Mouse (Mus musculus) limb, embryonic 13.5 days (tissue): ENCODE measurements around the gene Zfp84. TPM values are rescaled to one million over a fixed set of nuclear protein-coding genes. Genes with fewer than 3 reads are reported as not detected.

Source experiments
- ATAC-seq: fragments of 200-750 bp; cut with Nextera tagmentation; 2 replicates; pipeline ENCODE4 v1.8.0; 2017; ENCODE audit warnings: low read depth, moderate number of reproducible peaks, moderate TSS enrichment; ENCODE audit not compliant: low FRiP score
- H3K27ac ChIP-seq: fragments of 300-500 bp; sonication (generic); 2 replicates; pipeline ENCODE4 v1.5.1; 2015; ENCODE audit warnings: inconsistent platforms, mild to moderate bottlenecking, moderate library complexity
- H3K27me3 ChIP-seq: fragments of 300-500 bp; sonication (generic); 2 replicates; pipeline ENCODE4 v1.6.1; 2015; ENCODE audit warnings: mild to moderate bottlenecking, inconsistent platforms
- H3K36me3 ChIP-seq: fragments of 300-500 bp; sonication (generic); 2 replicates; pipeline ENCODE4 v1.6.1; 2015; ENCODE audit warnings: inconsistent platforms, mild to moderate bottlenecking, moderate library complexity
- H3K4me1 ChIP-seq: fragments of 300-500 bp; sonication (generic); 2 replicates; pipeline ENCODE4 v1.6.1; 2015; ENCODE audit warnings: inconsistent platforms
- H3K4me2 ChIP-seq: fragments of 300-500 bp; sonication (generic); replicated peaks from 2 replicates; pipeline ENCODE4 v1.6.1; 2015; ENCODE audit warnings: inconsistent platforms, mild to moderate bottlenecking, moderate library complexity
- H3K4me3 ChIP-seq: fragments of 300-500 bp; sonication (generic); 2 replicates; pipeline ENCODE4 v1.5.1; 2015; ENCODE audit warnings: moderate library complexity, mild to moderate bottlenecking, inconsistent platforms
- H3K9ac ChIP-seq: fragments of 300-500 bp; sonication (generic); 2 replicates; pipeline ENCODE4 v1.6.1; 2015; ENCODE audit warnings: mild to moderate bottlenecking, inconsistent platforms
- H3K9me3 ChIP-seq: fragments of 300-500 bp; sonication (generic); 2 replicates; pipeline ENCODE4 v1.6.1; 2016; ENCODE audit warnings: inconsistent platforms
- WGBS: fragments of 180-500 bp; shearing (Covaris S2); methylation state at CpG from one replicate; pipeline ENCODE4 v1.1.7; 2015; 5-methylcytosine and 5-hydroxymethylcytosine counted together
- polyA plus RNA-seq: library from polyadenylated mRNA; unstranded; fragments of >200 nt; fragmentation: Nextera tagmentation; extraction: Ambion mirVana; gene quantifications from 2 replicates; pipeline ENCODE4 v1.2.1, GENCODE M21; 2015

The Zfp84 gene
- polyA plus RNA-seq, 1 experiment from 2014 or later, result 14.7 TPM

- Histone ChIP-seq H3K4me2 (no peak overlapping the region), H3K27me3 (no peaks in the 10 kb centered on the region), H3K36me3 (peaks cover 76% of the 10 kb centered on the region), H3K27ac (no peak overlapping the region), H3K4me1 (no peaks in the 10 kb centered on the region), H3K9me3 (no peaks in the 10 kb centered on the region), H3K4me3 (no peak overlapping the region), H3K9ac (no peak overlapping the region)
- ATAC-seq, result no peak
- WGBS, result 94% methylated on average over 10 of the region's 10 CpGs
Observed at GRCm38 (mm10) chr7:29777372-29777771, 9.0 kb downstream of the Zfp84 start.

- H3K4me2 ChIP-seq, result peak within 1 kb of the TSS; percentile 76
- H3K4me1 ChIP-seq, result peaks cover 14% of the 10 kb centered on the region
- peak within 1 kb of the TSS; percentile 85 for H3K4me3 ChIP-seq
- H3K9ac ChIP-seq, result peak within 1 kb of the TSS; percentile 93
- WGBS, result under 1% methylated on average over 45 of the region's 45 CpGs
- peak within 1 kb of the TSS; percentile 85 for H3K27ac ChIP-seq
- H3K9me3 ChIP-seq, result no peaks in the 10 kb centered on the region
- no peaks in the 10 kb centered on the region for H3K27me3 ChIP-seq
- peak; percentile 95 for ATAC-seq
- peaks cover 34% of the 10 kb centered on the region for H3K36me3 ChIP-seq
Observed at GRCm38 (mm10) chr7:29783871-29784551, 15.7 kb downstream of the Zfp84 start, which contains the start of gene Zfp30. Gene Zfp30 (plus strand): TSS chr7:29783998.

GRCm38 (mm10) chr7:29785023-29785422 is 16.7 kb downstream of the Zfp84 start:
- Histone ChIP-seq H3K4me3 (peak overlapping the region; percentile 85), H3K4me2 (peak overlapping the region; percentile 76), H3K4me1 (peaks cover 14% of the 10 kb centered on the region), H3K9ac (peak overlapping the region; percentile 93), H3K27ac (no peak overlapping the region), H3K27me3 (no peaks in the 10 kb centered on the region), H3K9me3 (no peaks in the 10 kb centered on the region), H3K36me3 (peaks cover 36% of the 10 kb centered on the region)
- no peak for ATAC-seq
- 62% methylated on average over 8 of the region's 8 CpGs for WGBS

DNA sequence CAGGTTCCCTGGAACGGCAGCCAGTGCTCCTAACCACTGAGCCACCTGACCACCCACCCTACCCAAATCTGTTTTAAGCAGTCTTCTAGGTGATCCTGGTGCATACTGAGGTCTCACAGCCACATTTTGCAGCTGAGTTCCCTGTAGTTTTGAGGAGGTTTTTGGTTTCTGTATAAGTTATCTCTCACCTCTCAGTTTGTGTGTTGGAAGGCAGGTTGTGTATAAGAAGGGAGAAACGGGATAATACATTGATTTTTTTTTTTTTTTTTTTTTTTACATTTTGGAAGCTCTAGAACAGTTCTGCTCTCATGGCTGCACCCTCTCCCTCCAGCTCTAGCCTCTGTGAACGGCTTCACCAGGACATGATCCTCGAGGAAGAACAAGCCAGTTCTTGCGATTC is 17.5 kb downstream of the Zfp84 start:
- H3K4me1 ChIP-seq, result peaks cover 14% of the 10 kb centered on the region
- peak overlapping the region; percentile 76 for H3K4me2 ChIP-seq
- 78% methylated on average over 5 of the region's 5 CpGs for WGBS
- no peaks in the 10 kb centered on the region for H3K9me3 ChIP-seq
- no peak overlapping the region for H3K27ac ChIP-seq
- no peak for ATAC-seq
- peak overlapping the region; percentile 93 for H3K9ac ChIP-seq
- H3K36me3 ChIP-seq, result peaks cover 44% of the 10 kb centered on the region
- H3K4me3 ChIP-seq, result peak overlapping the region; percentile 85
- no peaks in the 10 kb centered on the region for H3K27me3 ChIP-seq

GRCm38 (mm10) chr7:29792906-29793305 is 24.6 kb downstream of the Zfp84 start:
- Histone ChIP-seq H3K9ac (no peak overlapping the region), H3K4me1 (no peaks in the 10 kb centered on the region), H3K27ac (no peak overlapping the region), H3K9me3 (peaks cover 25% of the 10 kb centered on the region), H3K36me3 (peaks cover 70% of the 10 kb centered on the region), H3K4me2 (peak overlapping the region; percentile 25; the same call in 1 of the 2 replicates), H3K27me3 (peaks cover 18% of the 10 kb centered on the region), H3K4me3 (0 out of 2 replicates have a peak overlapping the region, but pooled peaks have one; percentile 1)
- 31% methylated on average over 27 of the region's 27 CpGs for WGBS
- ATAC-seq, result no peak

GRCm38 (mm10) chr7:29807046-29807445 is 38.7 kb downstream of the Zfp84 start:
- H3K4me3 ChIP-seq, result no peak overlapping the region
- WGBS, result 82% methylated on average over 5 of the region's 5 CpGs
- ATAC-seq, result no peak
- no peaks in the 10 kb centered on the region for H3K4me1 ChIP-seq
- H3K9ac ChIP-seq, result no peak overlapping the region
- no peak overlapping the region for H3K4me2 ChIP-seq
- H3K27me3 ChIP-seq, result no peaks in the 10 kb centered on the region
- H3K9me3 ChIP-seq, result no peaks in the 10 kb centered on the region
- H3K36me3 ChIP-seq, result peaks cover 5% of the 10 kb centered on the region; the same call in 1 of the 2 replicates
- no peak overlapping the region for H3K27ac ChIP-seq

GRCm38 (mm10) chr7:29812244-29812643 is 43.9 kb downstream of the Zfp84 start:
- Histone ChIP-seq H3K27me3 (no peaks in the 10 kb centered on the region), H3K9ac (no peak overlapping the region), H3K4me2 (no peak overlapping the region), H3K9me3 (no peaks in the 10 kb centered on the region), H3K4me3 (no peak overlapping the region), H3K27ac (no peak overlapping the region), H3K36me3 (peaks cover 5% of the 10 kb centered on the region; the same call in 1 of the 2 replicates), H3K4me1 (peaks cover 18% of the 10 kb centered on the region)
- ATAC-seq, result no peak
- WGBS, result 94% methylated on average over 1 of the region's 1 CpGs

DNA sequence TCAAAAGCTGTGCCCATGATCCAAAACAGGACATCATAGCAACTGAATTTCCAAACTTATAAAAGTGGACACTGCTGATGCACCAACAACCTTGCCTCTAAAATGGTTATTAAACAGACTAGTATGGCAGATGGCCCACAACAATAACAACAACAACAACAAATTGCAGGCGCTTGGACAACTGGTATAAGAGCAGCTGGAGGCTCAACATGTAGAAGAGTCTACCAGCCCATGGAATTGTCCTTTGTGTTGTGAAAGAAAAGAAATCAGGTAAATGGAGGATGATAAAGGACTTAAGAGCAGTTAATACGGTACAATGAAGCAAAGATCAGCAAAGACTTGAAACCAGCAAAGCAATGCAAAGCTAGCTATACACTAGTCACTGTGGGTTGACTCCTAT is 46.0 kb downstream of the Zfp84 start:
- H3K9ac ChIP-seq, result no peak overlapping the region
- WGBS, result 93% methylated on average over 2 of the region's 2 CpGs
- ATAC-seq, result no peak
- peak overlapping the region; percentile 84 for H3K4me2 ChIP-seq
- H3K4me3 ChIP-seq, result no peak overlapping the region
- no peak overlapping the region for H3K27ac ChIP-seq
- H3K9me3 ChIP-seq, result no peaks in the 10 kb centered on the region
- no peaks in the 10 kb centered on the region for H3K27me3 ChIP-seq
- H3K4me1 ChIP-seq, result peaks cover 35% of the 10 kb centered on the region
- H3K36me3 ChIP-seq, result peaks cover 5% of the 10 kb centered on the region; the same call in 1 of the 2 replicates

GRCm38 (mm10) chr7:29815061-29815784 is 46.9 kb downstream of the Zfp84 start:
- Histone ChIP-seq H3K27me3 (no peaks in the 10 kb centered on the region), H3K4me3 (peak overlapping the region; percentile 71), H3K9me3 (no peaks in the 10 kb centered on the region), H3K27ac (peak overlapping the region; percentile 48; the same call in 1 of the 2 replicates), H3K36me3 (peaks cover 5% of the 10 kb centered on the region; the same call in 1 of the 2 replicates), H3K9ac (peak overlapping the region; percentile 77), H3K4me2 (peak overlapping the region; percentile 84), H3K4me1 (peaks cover 37% of the 10 kb centered on the region)
- peak; percentile 37 for ATAC-seq
- WGBS, result 3% methylated on average over 12 of the region's 12 CpGs

DNA sequence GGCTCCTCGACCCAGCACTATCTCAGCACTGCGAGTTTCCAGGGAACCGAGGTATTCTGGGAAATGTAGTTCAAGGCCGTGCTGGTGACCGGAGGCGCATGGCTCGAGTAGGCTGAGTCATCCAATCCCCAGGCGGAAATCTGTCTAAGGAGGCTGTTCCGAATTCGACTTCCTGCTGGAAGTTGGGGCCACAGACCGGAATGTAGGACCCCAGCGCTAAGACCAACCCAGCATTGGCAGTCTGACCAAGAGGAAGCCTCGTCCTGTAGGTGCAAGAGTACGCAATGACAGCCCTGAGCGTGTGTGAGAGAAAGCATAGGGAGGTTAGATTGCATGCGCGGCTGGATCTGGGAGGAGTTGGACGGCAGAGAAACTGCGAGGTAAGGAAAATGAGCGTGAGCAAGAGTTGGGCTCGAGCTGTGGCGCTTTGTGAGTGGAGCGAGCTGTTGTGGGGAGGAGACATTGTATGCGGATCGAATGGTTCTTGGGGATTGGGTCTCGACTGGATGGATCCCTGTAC is 47.6 kb downstream of the Zfp84 start, which contains the start of gene Zfp790:
Gene Zfp790, plus strand, starts transcription at position 205 of the 520 bp plus-strand sequence.
- WGBS, result under 1% methylated on average over 26 of the region's 26 CpGs
- H3K36me3 ChIP-seq, result peaks cover 12% of the 10 kb centered on the region

DNA sequence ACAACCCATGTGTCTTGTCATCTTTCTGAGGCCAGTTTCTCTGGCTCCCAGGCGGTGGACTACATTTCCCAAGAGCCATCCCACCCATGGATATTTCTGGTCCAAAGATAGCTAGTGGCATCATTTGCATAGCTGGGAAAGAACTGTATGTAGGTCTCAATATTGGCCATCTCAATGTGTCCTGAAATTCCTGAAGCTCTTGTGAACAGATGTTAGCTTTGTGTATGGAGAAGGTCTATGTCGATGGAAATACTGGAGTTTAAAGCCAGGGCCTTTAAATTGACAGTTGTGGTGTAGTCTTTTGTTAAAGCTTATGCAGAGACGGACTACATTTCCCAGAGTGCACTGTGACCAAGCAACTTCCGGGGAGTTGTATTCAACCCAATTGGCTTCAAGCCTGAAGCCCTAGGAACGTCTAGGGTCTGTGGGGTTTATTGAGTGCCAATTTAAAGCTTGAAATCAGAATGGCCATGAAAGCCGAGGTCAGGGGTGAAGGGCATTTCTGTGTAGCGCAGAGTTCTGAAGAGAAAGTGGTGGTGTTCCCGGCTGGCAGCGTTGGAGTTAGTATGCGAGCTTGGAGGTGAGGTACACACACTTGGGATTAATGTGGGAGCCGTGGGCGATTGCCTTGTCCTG is 50.4 kb downstream of the Zfp84 start:
- Histone ChIP-seq H3K9ac (peak overlapping the region; percentile 72), H3K27me3 (no peaks in the 10 kb centered on the region), H3K4me1 (peaks cover 37% of the 10 kb centered on the region), H3K27ac (no peak overlapping the region), H3K4me2 (peak overlapping the region; percentile 78), H3K4me3 (peak overlapping the region; percentile 67), H3K9me3 (no peaks in the 10 kb centered on the region), H3K36me3 (peaks cover 33% of the 10 kb centered on the region)
- no peak for ATAC-seq
- WGBS, result 6% methylated on average over 12 of the region's 12 CpGs

More for the DNA sequence above, 47.6 kb downstream of the Zfp84 start, which contains the start of gene Zfp790:
- no peaks in the 10 kb centered on the region for H3K9me3 ChIP-seq
- peak within 1 kb of the TSS; percentile 88 for H3K27ac ChIP-seq
- H3K4me3 ChIP-seq, result peak within 1 kb of the TSS; percentile 71
- H3K27me3 ChIP-seq, result no peaks in the 10 kb centered on the region
- peak within 1 kb of the TSS; percentile 77 for H3K9ac ChIP-seq
- H3K4me2 ChIP-seq, result peak within 1 kb of the TSS; percentile 84
- ATAC-seq, result peak; percentile 97
- peaks cover 37% of the 10 kb centered on the region for H3K4me1 ChIP-seq
